Comparison of ENCODE assay signal across 13 mouse cellular contexts in the genomic region with DNA sequence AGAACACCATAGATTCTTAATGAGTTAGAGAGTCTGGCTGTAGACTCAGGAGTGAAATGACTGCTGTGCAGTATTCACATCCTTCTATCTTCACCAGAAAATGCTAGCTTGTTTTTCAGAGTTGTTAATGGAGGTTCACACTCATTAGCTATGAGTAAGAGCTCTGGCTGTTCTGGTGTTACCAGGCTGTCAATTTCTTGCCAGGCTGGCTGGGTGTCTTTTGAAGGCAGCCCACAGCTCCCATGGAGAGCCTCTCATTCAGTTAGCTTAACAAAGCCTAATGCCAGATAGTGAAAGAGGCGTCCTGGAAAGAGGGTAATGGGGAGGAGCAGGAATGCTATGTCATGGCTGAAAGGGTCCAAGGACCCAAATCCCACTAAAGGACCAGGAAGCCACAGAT. TPM values are rescaled to one million over a fixed set of nuclear protein-coding genes. Genes with fewer than 3 reads are reported as not detected.
DNase-seq lines count a peak whose midpoint lies in the region; ATAC-seq and TF ChIP-seq lines count a peak whose summit lies in the region.
"Had no signal": no experiment of that assay in that cellular context is flagged by ENCODE, and none has a peak within 500 bp of the region (broad histone marks: within the 10 kb centered on the region; RNA-seq: fewer than 3 reads in every experiment).

No protein-coding gene starts in this region.

- ATAC-seq in forebrain, embryonic 11.5 days (replicated peaks; ENCODE audit: low FRiP score) = peak; percentile 75
- peak; percentile 85 for ATAC-seq in forebrain, postnatal 0 days
- ATAC-seq in midbrain, embryonic 14.5 days (ENCODE audit: low FRiP score, low TSS enrichment) = no peak
- ATAC-seq: intestine, embryonic 16.5 days had no signal

- H3K36me3 ChIP-seq in forebrain, embryonic 11.5 days (ENCODE audit: control insufficient read depth, insufficient read depth, low read length) = no peaks in the 10 kb centered on the region
- H3K36me3 ChIP-seq in forebrain, embryonic 10.5 days (replicated peaks) = no peaks in the 10 kb centered on the region
- H3K36me3 ChIP-seq in forebrain, postnatal 0 days (ENCODE audit: insufficient read depth) = no peaks in the 10 kb centered on the region
- H3K36me3 ChIP-seq in midbrain, embryonic 14.5 days (ENCODE audit: control insufficient read depth, insufficient read depth, low read length) = no peaks in the 10 kb centered on the region
- H3K36me3 ChIP-seq in heart, adult 2 months (ENCODE audit: control insufficient read depth, insufficient read depth, low read length) = peaks cover 2% of the 10 kb centered on the region; the same call in 1 of the 2 replicates
- no peaks in the 10 kb centered on the region for H3K36me3 ChIP-seq in embryonic facial prominence, embryonic 10.5 days (replicated peaks)
- H3K36me3 ChIP-seq: embryonic facial prominence, embryonic 12.5 days had no signal

- intact Hi-C loops in heart, adult 2 months (cut with DNase I) = loop anchor here (10.0 kb wide), 1 partner anchor 243 kb away; no protein-coding TSS in a partner anchor

- no peak overlapping the region for H3K4me2 ChIP-seq in forebrain, embryonic 11.5 days (ENCODE audit: low read depth, low read length, severe bottlenecking)
- H3K4me2 ChIP-seq in forebrain, postnatal 0 days (ENCODE audit: low read depth) = no peak overlapping the region
- no peak overlapping the region for H3K4me2 ChIP-seq in midbrain, embryonic 14.5 days (ENCODE audit: low read length)
- H3K4me2 ChIP-seq: embryonic facial prominence, embryonic 12.5 days; liver, embryonic 11.5 days had no signal

- no peak overlapping the region for H3K4me3 ChIP-seq in forebrain, embryonic 11.5 days (ENCODE audit: low read depth, low read length)
- H3K4me3 ChIP-seq in forebrain, embryonic 10.5 days = no peak overlapping the region
- no peak overlapping the region for H3K4me3 ChIP-seq in forebrain, postnatal 0 days (ENCODE audit: low read depth, low read length)
- H3K4me3 ChIP-seq in midbrain, embryonic 14.5 days (replicated peaks; ENCODE audit: low read depth, low read length) = no peak overlapping the region
- H3K4me3 ChIP-seq in heart, adult 2 months = no peak overlapping the region
- no peak overlapping the region for H3K4me3 ChIP-seq in embryonic facial prominence, embryonic 10.5 days
- H3K4me3 ChIP-seq in lung, adult 2 months (replicated peaks; ENCODE audit: extremely low read depth, low read depth, low read length) = no peak overlapping the region
- H3K4me3 ChIP-seq: embryonic facial prominence, embryonic 12.5 days; megakaryocyte, embryonic 14.5 days had no signal

- no peak overlapping the region for H3K9ac ChIP-seq in forebrain, embryonic 11.5 days (ENCODE audit: low read length)
- H3K9ac ChIP-seq in forebrain, postnatal 0 days = no peak overlapping the region
- H3K9ac ChIP-seq in midbrain, embryonic 14.5 days (replicated peaks; ENCODE audit: low read length) = no peak overlapping the region
- no peak overlapping the region for H3K9ac ChIP-seq in heart, adult 2 months (ENCODE audit: low read depth, low read length)
- H3K9ac ChIP-seq: embryonic facial prominence, embryonic 12.5 days had no signal

- TF ChIP-seq POLR2A in brain, embryonic 14.5 days (IDR thresholded peaks at IDR 0.05; ENCODE audit: borderline replicate concordance, extremely low read depth, insufficient read depth, insufficient read length, poor library complexity, severe bottlenecking) = no peak
- TF ChIP-seq POLR2A in heart, adult 2 months (IDR thresholded peaks at IDR 0.05; ENCODE audit: insufficient read depth, low read depth, low read length) = no peak
- no peak for TF ChIP-seq POLR2A in lung, adult 2 months (IDR thresholded peaks at IDR 0.05; ENCODE audit: borderline replicate concordance, extremely low read depth, low read depth, low read length)

- peak; percentile 55 for DNase-seq in forebrain, embryonic 11.5 days (ENCODE audit: low spot score)
- DNase-seq in forebrain, embryonic 10.5 days (ENCODE audit: extremely low spot score, low spot score) = no peak
- peak; percentile 92 for DNase-seq in brain, embryonic 14.5 days (ENCODE audit: low read depth)
- peak; percentile 60 for DNase-seq in forebrain, postnatal 0 days
- peak; percentile 41 for DNase-seq in midbrain, embryonic 14.5 days
- DNase-seq in heart, adult 2 months = no peak
- no peak for DNase-seq in embryonic facial prominence, embryonic 10.5 days (ENCODE audit: low spot score)
- DNase-seq in lung, adult 2 months = no peak
- DNase-seq: adrenal gland, postnatal 36 days had no signal

- no peaks in the 10 kb centered on the region for H3K9me3 ChIP-seq in forebrain, embryonic 11.5 days (ENCODE audit: control insufficient read depth, low read length)
- no peaks in the 10 kb centered on the region for H3K9me3 ChIP-seq in forebrain, embryonic 10.5 days
- no peaks in the 10 kb centered on the region for H3K9me3 ChIP-seq in forebrain, postnatal 0 days (ENCODE audit: low read length)
- no peaks in the 10 kb centered on the region for H3K9me3 ChIP-seq in midbrain, embryonic 14.5 days (ENCODE audit: control insufficient read depth, low read length)
- no peaks in the 10 kb centered on the region for H3K9me3 ChIP-seq in embryonic facial prominence, embryonic 10.5 days
- H3K9me3 ChIP-seq: embryonic facial prominence, embryonic 12.5 days; megakaryocyte, embryonic 14.5 days had no signal

- no peaks in the 10 kb centered on the region; the same call in 1 of the 2 replicates for H3K79me2 ChIP-seq in heart, adult 2 months (replicated peaks; ENCODE audit: control insufficient read depth, insufficient read depth, low read length)

- 8% methylated on average over 1 of the region's 1 CpGs for WGBS in forebrain, embryonic 11.5 days
- 3% methylated on average over 1 of the region's 1 CpGs for WGBS in forebrain, embryonic 10.5 days
- WGBS in forebrain, postnatal 0 days = 3% methylated on average over 1 of the region's 1 CpGs
- 0% methylated on average over 1 of the region's 1 CpGs for WGBS in midbrain, embryonic 14.5 days
- WGBS in heart, adult 2 months = 34% methylated on average over 1 of the region's 1 CpGs
- 10% methylated on average over 1 of the region's 1 CpGs for WGBS in embryonic facial prominence, embryonic 10.5 days
- WGBS in lung, adult 2 months = 60% methylated on average over 1 of the region's 1 CpGs

- no peaks in the 10 kb centered on the region for H3K27me3 ChIP-seq in forebrain, embryonic 11.5 days (ENCODE audit: control insufficient read depth, insufficient read depth, low read length)
- H3K27me3 ChIP-seq in forebrain, embryonic 10.5 days (ENCODE audit: poor library complexity, severe bottlenecking) = peaks cover 6% of the 10 kb centered on the region
- H3K27me3 ChIP-seq in forebrain, postnatal 0 days (ENCODE audit: insufficient read depth, low read length) = no peaks in the 10 kb centered on the region
- no peaks in the 10 kb centered on the region for H3K27me3 ChIP-seq in midbrain, embryonic 14.5 days (ENCODE audit: control insufficient read depth, insufficient read depth, low read length)
- no peaks in the 10 kb centered on the region for H3K27me3 ChIP-seq in heart, adult 2 months (ENCODE audit: control insufficient read depth, insufficient read depth, low read length)
- H3K27me3 ChIP-seq in embryonic facial prominence, embryonic 10.5 days (replicated peaks; ENCODE audit: low read depth, poor library complexity, severe bottlenecking) = peaks cover 10% of the 10 kb centered on the region
- H3K27me3 ChIP-seq: embryonic facial prominence, embryonic 12.5 days; megakaryocyte, embryonic 14.5 days had no signal

- no peak for TF ChIP-seq CTCF in brain, embryonic 14.5 days (IDR thresholded peaks at IDR 0.05; ENCODE audit: borderline replicate concordance, extremely low read depth, insufficient read depth, insufficient read length)
- TF ChIP-seq CTCF in forebrain, postnatal 0 days (IDR thresholded peaks at IDR 0.05; ENCODE audit: low read depth) = no peak
- no peak for TF ChIP-seq CTCF in heart, adult 2 months (IDR thresholded peaks at IDR 0.05)
- no peak for TF ChIP-seq CTCF in lung, adult 2 months (IDR thresholded peaks at IDR 0.05; ENCODE audit: insufficient read depth, low read length)

- peak overlapping the region; percentile 26; the same call in 1 of the 2 replicates for H3K27ac ChIP-seq in forebrain, embryonic 11.5 days (ENCODE audit: low read depth, low read length)
- no peak overlapping the region for H3K27ac ChIP-seq in forebrain, embryonic 10.5 days
- H3K27ac ChIP-seq in forebrain, postnatal 0 days (ENCODE audit: low read depth, low read length) = peak overlapping the region; percentile 30; the same call in 1 of the 2 replicates
- no peak overlapping the region for H3K27ac ChIP-seq in midbrain, embryonic 14.5 days (replicated peaks; ENCODE audit: low read depth, low read length)
- no peak overlapping the region for H3K27ac ChIP-seq in heart, adult 2 months
- no peak overlapping the region for H3K27ac ChIP-seq in embryonic facial prominence, embryonic 10.5 days (replicated peaks)
- H3K27ac ChIP-seq: embryonic facial prominence, embryonic 12.5 days had no signal

- H3K4me1 ChIP-seq in forebrain, embryonic 11.5 days (replicated peaks; ENCODE audit: control insufficient read depth, insufficient read depth, low read length) = 0 out of 2 replicates have a peak, but pooled peaks cover 3% of the 10 kb centered on the region
- H3K4me1 ChIP-seq in forebrain, embryonic 10.5 days = peaks cover 25% of the 10 kb centered on the region
- peaks cover 10% of the 10 kb centered on the region; the same call in 1 of the 2 replicates for H3K4me1 ChIP-seq in forebrain, postnatal 0 days (ENCODE audit: insufficient read depth)
- H3K4me1 ChIP-seq in midbrain, embryonic 14.5 days (ENCODE audit: control insufficient read depth, insufficient read depth, low read length) = peaks cover 22% of the 10 kb centered on the region
- H3K4me1 ChIP-seq in heart, adult 2 months (ENCODE audit: control insufficient read depth, insufficient read depth, low read length) = peaks cover 1% of the 10 kb centered on the region; the same call in 1 of the 2 replicates
- H3K4me1 ChIP-seq in embryonic facial prominence, embryonic 10.5 days = peaks cover 11% of the 10 kb centered on the region
- no peaks in the 10 kb centered on the region; the same call in 1 of the 2 replicates for H3K4me1 ChIP-seq in lung, adult 2 months (ENCODE audit: control insufficient read depth, insufficient read depth, low read length)

- TF ChIP-seq EP300 in heart, adult 2 months (IDR thresholded peaks at IDR 0.05; ENCODE audit: insufficient read depth, low read depth, low read length) = no peak

RNA-seq across cellular contexts. Expression of a gene that starts 6.7 kb away (rescaled TPM):
- polyA plus RNA-seq in forebrain, embryonic 11.5 days (2014; fragmentation: Nextera tagmentation; extraction: Ambion mirVana) = 11.1 and 13.5 TPM in 2 replicates
- polyA plus RNA-seq in forebrain, embryonic 10.5 days (2016; fragmentation: Nextera tagmentation; extraction: Ambion mirVana) = 7.0 and 7.5 TPM in 2 replicates
- polyA plus RNA-seq in brain, embryonic 14.5 days (2012; rRNA removed) = 43.7 and 44.3 TPM in 2 replicates
- 69.6 and 100 TPM in 2 replicates for total RNA-seq in forebrain, postnatal 0 days (2014; rRNA removed)
- polyA plus RNA-seq in forebrain, postnatal 0 days (2015; fragmentation: Nextera tagmentation; extraction: Ambion mirVana) = 15.2 and 24.2 TPM in 2 replicates
- 29.2 and 30.4 TPM in 2 replicates for polyA plus RNA-seq in midbrain, embryonic 14.5 days (2014; fragmentation: Nextera tagmentation; extraction: Ambion mirVana)
- 10 to 100 TPM; 27.6 to 54.3 TPM for total RNA-seq in heart, adult 2 months (2021)
- 27.4 and 53.2 TPM in 2 replicates for polyA plus RNA-seq in heart, adult 2 months (2012; rRNA removed)
- 4.8 and 5.9 TPM in 2 replicates for polyA plus RNA-seq in embryonic facial prominence, embryonic 10.5 days (2016; fragmentation: Nextera tagmentation; extraction: Ambion mirVana)
- 9.8 and 10.6 TPM in 2 replicates for polyA plus RNA-seq in lung, adult 2 months (2012; rRNA removed)

Comparison
In these comparisons a context has a peak if more than half of its experiments do, and no peak if none do; other contexts are left out.
1. DNase-seq: peak in forebrain, embryonic 11.5 days (single experiment), brain, embryonic 14.5 days (single experiment), forebrain, postnatal 0 days (single experiment) and midbrain, embryonic 14.5 days (single experiment); none in forebrain, embryonic 10.5 days (single experiment), heart, adult 2 months (0 of 2), embryonic facial prominence, embryonic 10.5 days (single experiment) and lung, adult 2 months (single experiment).
2. H3K27ac ChIP-seq: peak in forebrain, embryonic 11.5 days (single experiment) and forebrain, postnatal 0 days (single experiment); none in forebrain, embryonic 10.5 days (single experiment), midbrain, embryonic 14.5 days (single experiment), heart, adult 2 months (single experiment) and embryonic facial prominence, embryonic 10.5 days (single experiment).